Mouse (Mus musculus): ENCODE measurements around the gene Mertk. TPM values are rescaled to one million over a fixed set of nuclear protein-coding genes. Genes with fewer than 3 reads are reported as not detected.
A peak's percentile ranks its signal among the peaks of the same experiment; 100 is the strongest.

The Mertk gene
- total and polyA plus RNA-seq, 2 experiments from 2014 or later, result 2.0 to 7.7 TPM

DNA sequence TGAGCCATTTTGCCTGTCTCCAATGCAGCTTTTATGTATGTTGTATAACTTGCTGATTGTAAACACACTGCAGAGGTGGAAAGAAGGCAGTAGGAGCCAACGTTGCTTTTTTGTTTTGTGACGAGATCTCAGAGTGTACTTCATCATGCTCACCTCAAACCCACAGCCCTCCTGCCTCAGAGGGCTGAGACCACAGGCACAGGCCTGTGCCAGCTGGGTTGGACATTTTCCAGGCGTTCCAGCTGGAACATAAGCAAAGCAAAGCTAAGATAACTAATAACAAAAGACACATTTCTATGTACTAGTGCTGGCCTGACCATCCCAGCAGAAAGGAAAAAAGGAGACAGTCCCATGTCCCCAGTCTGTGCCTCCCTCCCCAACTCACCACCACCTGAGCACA lies 36.3 kb downstream of the Mertk start:
- TF ChIP-seq CTCF (IDR thresholded peaks at IDR 0.05), result no peak
- Histone ChIP-seq H3K27me3 (ENCODE audit: insufficient read depth, low read length) (no peaks in the 10 kb centered on the region), H3K27ac (ENCODE audit: low read depth, low read length) (no peak overlapping the region), H3K4me1 (ENCODE audit: insufficient read depth, low read length) (no peaks in the 10 kb centered on the region; the same call in 1 of the 2 replicates), H3K36me3 (ENCODE audit: insufficient read depth, low read length) (no peaks in the 10 kb centered on the region), H3K9ac (replicated peaks; ENCODE audit: low read length, poor library complexity, severe bottlenecking) (no peak overlapping the region), H3K4me2 (ENCODE audit: low read depth, low read length, poor library complexity, severe bottlenecking) (no peak overlapping the region), H3K4me3 (ENCODE audit: low read depth, low read length) (no peak overlapping the region), H3K9me3 (ENCODE audit: low read length) (no peaks in the 10 kb centered on the region)
- WGBS, result 71% methylated on average over 3 of the region's 3 CpGs
- ATAC-seq (ENCODE audit: low FRiP score) (no peak), DNase-seq (ENCODE audit: low spot score) (no peak)

DNA sequence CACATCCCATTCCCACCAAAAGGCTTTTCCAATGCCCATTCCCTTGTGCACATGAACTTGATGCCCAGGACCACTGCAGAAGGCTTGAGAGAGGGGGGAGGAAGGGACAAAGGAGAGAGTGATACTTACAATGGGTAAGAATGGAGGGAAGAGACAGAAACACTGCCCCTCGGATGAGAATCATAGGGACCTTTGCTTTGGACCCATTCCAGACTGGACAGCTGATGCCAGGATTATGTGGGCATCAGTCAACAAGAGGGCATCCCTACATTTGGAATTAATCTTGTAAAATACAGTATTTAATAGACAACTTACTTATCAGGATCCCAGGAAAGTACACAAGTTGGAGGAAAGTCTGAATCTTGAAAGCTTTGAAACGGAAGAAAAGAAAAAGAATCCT lies 38.3 kb downstream of the Mertk start:
- TF ChIP-seq CTCF (IDR thresholded peaks at IDR 0.05), result no peak
- Histone ChIP-seq H3K9ac (replicated peaks; ENCODE audit: low read length, poor library complexity, severe bottlenecking) (no peak overlapping the region), H3K4me3 (ENCODE audit: low read depth, low read length) (no peak overlapping the region), H3K36me3 (ENCODE audit: insufficient read depth, low read length) (no peaks in the 10 kb centered on the region), H3K27me3 (ENCODE audit: insufficient read depth, low read length) (no peaks in the 10 kb centered on the region), H3K9me3 (ENCODE audit: low read length) (no peaks in the 10 kb centered on the region), H3K4me2 (ENCODE audit: low read depth, low read length, poor library complexity, severe bottlenecking) (no peak overlapping the region), H3K27ac (ENCODE audit: low read depth, low read length) (no peak overlapping the region), H3K4me1 (ENCODE audit: insufficient read depth, low read length) (no peaks in the 10 kb centered on the region; the same call in 1 of the 2 replicates)
- ATAC-seq (ENCODE audit: low FRiP score), result no peak
- no peak for DNase-seq (ENCODE audit: low spot score)
- WGBS, result 79% methylated on average over 2 of the region's 2 CpGs

DNA sequence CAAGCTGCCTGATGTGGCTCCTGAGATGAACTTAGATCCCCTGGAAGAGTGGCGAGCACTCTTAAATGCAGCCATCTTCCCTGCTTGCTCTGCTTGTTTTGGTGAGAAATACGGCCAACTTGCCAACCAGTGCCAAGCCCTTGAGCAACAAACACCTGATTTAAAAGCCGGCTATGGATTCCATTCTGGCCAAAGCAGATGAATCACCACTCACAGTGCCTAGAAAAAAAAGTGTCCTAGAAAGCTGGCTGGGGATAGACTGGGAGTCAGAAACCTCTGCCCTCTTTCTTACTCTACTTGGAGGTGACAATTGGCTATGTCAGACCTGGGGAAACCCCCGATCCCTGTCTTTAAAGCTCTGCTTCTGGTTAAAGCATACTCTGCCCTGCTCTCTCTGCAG lies 39.0 kb downstream of the Mertk start:
- Histone ChIP-seq H3K27me3 (ENCODE audit: insufficient read depth, low read length) (no peaks in the 10 kb centered on the region), H3K4me2 (ENCODE audit: low read depth, low read length, poor library complexity, severe bottlenecking) (no peak overlapping the region), H3K4me1 (ENCODE audit: insufficient read depth, low read length) (no peaks in the 10 kb centered on the region; the same call in 1 of the 2 replicates), H3K9me3 (ENCODE audit: low read length) (no peaks in the 10 kb centered on the region), H3K27ac (ENCODE audit: low read depth, low read length) (no peak overlapping the region), H3K9ac (replicated peaks; ENCODE audit: low read length, poor library complexity, severe bottlenecking) (no peak overlapping the region), H3K4me3 (ENCODE audit: low read depth, low read length) (no peak overlapping the region), H3K36me3 (ENCODE audit: insufficient read depth, low read length) (no peaks in the 10 kb centered on the region)
- WGBS, result 88% methylated on average over 4 of the region's 4 CpGs
- no peak for TF ChIP-seq CTCF (IDR thresholded peaks at IDR 0.05)
- ATAC-seq (ENCODE audit: low FRiP score) (no peak), DNase-seq (ENCODE audit: low spot score) (no peak)

DNA sequence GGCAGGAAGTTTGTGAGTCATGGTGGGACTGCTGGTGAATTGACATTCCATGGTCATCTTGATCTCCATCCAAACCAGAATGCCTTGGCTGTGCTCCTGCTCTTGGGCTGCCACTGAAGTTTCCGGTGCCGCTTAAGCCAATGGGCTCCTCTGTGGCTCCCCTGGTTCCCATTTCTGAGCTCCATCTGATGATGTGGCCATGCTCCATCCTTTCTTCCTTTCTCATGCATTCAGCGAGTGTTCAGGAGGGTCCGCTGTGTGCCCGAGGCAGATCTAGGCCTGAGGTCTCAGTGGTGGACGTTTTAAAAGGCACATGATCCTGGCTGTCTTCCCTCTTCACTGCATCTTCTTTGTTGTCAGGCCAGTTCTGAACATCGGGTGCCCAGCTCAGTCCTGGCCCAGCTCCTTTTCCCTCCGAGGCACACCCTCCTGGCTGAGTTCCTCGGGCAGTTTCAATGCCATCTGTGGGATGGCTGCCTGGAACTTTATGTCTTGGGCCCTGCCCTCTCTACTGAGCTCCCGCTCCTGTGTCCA lies 40.0 kb downstream of the Mertk start:
- peak; percentile 85 for DNase-seq (ENCODE audit: low spot score)
- Histone ChIP-seq H3K4me1 (ENCODE audit: insufficient read depth, low read length) (no peaks in the 10 kb centered on the region; the same call in 1 of the 2 replicates), H3K9ac (replicated peaks; ENCODE audit: low read length, poor library complexity, severe bottlenecking) (no peak overlapping the region), H3K36me3 (ENCODE audit: insufficient read depth, low read length) (no peaks in the 10 kb centered on the region), H3K27ac (ENCODE audit: low read depth, low read length) (0 out of 2 replicates have a peak overlapping the region, but pooled peaks have one; percentile 43), H3K4me3 (ENCODE audit: low read depth, low read length) (no peak overlapping the region), H3K9me3 (ENCODE audit: low read length) (no peaks in the 10 kb centered on the region), H3K4me2 (ENCODE audit: low read depth, low read length, poor library complexity, severe bottlenecking) (no peak overlapping the region), H3K27me3 (ENCODE audit: insufficient read depth, low read length) (no peaks in the 10 kb centered on the region)
- 71% methylated on average over 10 of the region's 10 CpGs for WGBS
- ATAC-seq (ENCODE audit: low FRiP score), result peak; percentile 79
- TF ChIP-seq CTCF (IDR thresholded peaks at IDR 0.05), result no peak

DNA sequence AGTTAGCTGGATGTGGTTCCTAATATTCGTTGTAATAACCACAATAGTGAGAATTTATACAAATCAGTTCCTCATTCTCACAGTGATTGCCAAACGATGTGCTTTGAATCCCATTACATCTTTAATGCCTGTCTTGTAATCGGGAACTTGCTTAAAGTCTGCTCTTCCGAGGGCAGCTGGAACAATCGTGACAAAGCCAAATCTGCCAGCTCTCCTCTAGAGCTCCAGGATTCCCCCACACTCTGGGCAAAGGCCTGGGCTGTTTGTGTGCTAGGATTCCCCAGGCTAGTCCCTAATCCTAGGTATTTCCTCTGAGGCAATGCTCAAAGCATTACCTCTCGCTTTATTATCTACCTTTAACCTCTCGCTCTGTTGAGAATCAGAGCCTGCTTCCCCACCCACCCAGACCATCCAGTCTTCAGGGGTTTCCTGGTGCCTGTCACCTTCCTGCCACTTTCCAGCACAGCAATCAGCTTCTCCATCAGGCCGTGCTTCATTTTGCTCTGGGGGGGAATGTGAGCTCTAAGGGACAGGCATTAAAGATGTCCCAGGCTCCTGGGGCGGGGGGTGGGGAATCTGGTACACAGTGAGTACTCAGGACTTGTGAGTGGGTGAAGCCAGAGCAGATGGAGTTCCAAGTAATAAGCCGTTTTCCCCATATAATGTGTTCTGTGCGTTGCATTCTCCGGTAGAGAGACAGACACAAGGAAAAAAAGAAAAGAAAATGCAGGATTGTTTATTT lies 47.3 kb downstream of the Mertk start:
- no peak overlapping the region for H3K4me2 ChIP-seq (ENCODE audit: low read depth, low read length, poor library complexity, severe bottlenecking)
- no peak for ATAC-seq (ENCODE audit: low FRiP score)
- no peaks in the 10 kb centered on the region for H3K9me3 ChIP-seq (ENCODE audit: low read length)
- no peaks in the 10 kb centered on the region for H3K4me1 ChIP-seq (ENCODE audit: insufficient read depth, low read length)
- TF ChIP-seq CTCF (IDR thresholded peaks at IDR 0.05), result no peak
- H3K4me3 ChIP-seq (ENCODE audit: low read depth, low read length), result no peak overlapping the region
- H3K27me3 ChIP-seq (ENCODE audit: insufficient read depth, low read length), result no peaks in the 10 kb centered on the region
- no peak for DNase-seq (ENCODE audit: low spot score)
- no peak overlapping the region for H3K27ac ChIP-seq (ENCODE audit: low read depth, low read length)
- H3K9ac ChIP-seq (replicated peaks; ENCODE audit: low read length, poor library complexity, severe bottlenecking), result no peak overlapping the region
- H3K36me3 ChIP-seq (ENCODE audit: insufficient read depth, low read length), result no peaks in the 10 kb centered on the region
- 61% methylated on average over 12 of the region's 12 CpGs for WGBS

DNA sequence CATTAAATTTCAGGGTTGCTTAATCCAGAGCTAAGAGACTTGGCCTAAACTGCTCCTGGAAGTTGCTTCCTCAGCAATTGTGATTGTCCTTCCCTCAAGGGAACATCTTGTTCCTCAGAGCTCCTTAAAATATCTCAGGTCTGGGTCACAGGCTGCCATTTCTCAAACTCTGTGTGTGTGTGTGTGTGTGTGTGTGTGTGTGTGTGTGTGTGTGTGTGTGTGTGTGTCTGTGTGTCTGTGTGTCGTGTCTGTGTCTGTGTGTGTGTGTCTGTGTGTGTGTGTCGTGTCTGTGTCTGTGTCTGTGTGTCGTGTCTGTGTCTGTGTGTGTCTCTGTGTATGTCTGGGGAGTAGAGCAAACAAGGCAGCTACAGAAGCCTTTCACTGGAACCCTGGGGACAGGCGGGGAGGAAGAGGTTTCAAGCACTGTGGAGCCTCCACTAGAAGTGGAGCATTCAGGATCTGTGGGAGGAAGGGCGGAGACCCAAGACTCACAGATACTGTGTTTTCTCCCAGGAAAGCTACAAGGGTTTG lies 47.9 kb downstream of the Mertk start:
- WGBS, result 78% methylated on average over 5 of the region's 5 CpGs
- Histone ChIP-seq H3K4me1 (ENCODE audit: insufficient read depth, low read length) (no peaks in the 10 kb centered on the region), H3K9me3 (ENCODE audit: low read length) (no peaks in the 10 kb centered on the region), H3K36me3 (ENCODE audit: insufficient read depth, low read length) (no peaks in the 10 kb centered on the region), H3K4me2 (ENCODE audit: low read depth, low read length, poor library complexity, severe bottlenecking) (no peak overlapping the region), H3K4me3 (ENCODE audit: low read depth, low read length) (no peak overlapping the region), H3K9ac (replicated peaks; ENCODE audit: low read length, poor library complexity, severe bottlenecking) (no peak overlapping the region), H3K27me3 (ENCODE audit: insufficient read depth, low read length) (no peaks in the 10 kb centered on the region), H3K27ac (ENCODE audit: low read depth, low read length) (no peak overlapping the region)
- TF ChIP-seq CTCF (IDR thresholded peaks at IDR 0.05), result no peak
- ATAC-seq (ENCODE audit: low FRiP score), result no peak
- no peak for DNase-seq (ENCODE audit: low spot score)

All from midbrain, postnatal 0 days (tissue).